Mouse (Mus musculus) heart, adult 2 months (tissue): ENCODE results near the gene Erg28. TPM values are rescaled to one million over a fixed set of nuclear protein-coding genes. Genes with fewer than 3 reads are reported as not detected.
A peak's percentile ranks its signal among the peaks of the same experiment; 100 is the strongest.

Experiments used
- DNase-seq, 2 experiments: peaks; one replicate each; pipeline ENCODE4 v3.0.0; 2021
- H3K27ac ChIP-seq: fragments of 200-600 bp; 2 replicates; pipeline ENCODE4 v1.8.1; 2022
- H3K27me3 ChIP-seq: fragments of 200-500 bp; 2 replicates; pipeline ENCODE4 v1.6.1; 2012; ENCODE audit warnings: mild to moderate bottlenecking, low read length, inconsistent platforms, mixed read lengths; ENCODE audit not compliant: control insufficient read depth, insufficient read depth
- H3K36me3 ChIP-seq: fragments of 200-500 bp; 2 replicates; pipeline ENCODE4 v1.6.1; 2012; ENCODE audit warnings: low read length, inconsistent platforms; ENCODE audit not compliant: control insufficient read depth, insufficient read depth
- H3K4me1 ChIP-seq: fragments of 200-500 bp; 2 replicates; pipeline ENCODE4 v1.6.1; 2011; ENCODE audit warnings: low read length; ENCODE audit not compliant: control insufficient read depth, insufficient read depth
- H3K4me3 ChIP-seq: fragments of 200-600 bp; 2 replicates; pipeline ENCODE4 v1.8.1; 2022
- H3K79me2 ChIP-seq: fragments of 200-500 bp; replicated peaks from 2 replicates; pipeline ENCODE4 v1.6.1; 2012; ENCODE audit warnings: mild to moderate bottlenecking, inconsistent platforms, low read length, moderate library complexity, mixed read lengths; ENCODE audit not compliant: control insufficient read depth, insufficient read depth
- H3K9ac ChIP-seq: fragments of 200-500 bp; 2 replicates; pipeline ENCODE4 v1.6.1; 2012; ENCODE audit warnings: low read depth, mild to moderate bottlenecking, control low read depth, inconsistent platforms, low read length, mixed read lengths
- CTCF ChIP-seq: fragments of 200-600 bp; IDR thresholded peaks from 2 replicates; pipeline ENCODE4 v1.8.1; 2022; ENCODE audit warnings: antibody characterized with exemption, mild to moderate bottlenecking, moderate library complexity
- EP300 ChIP-seq: fragments of 200-500 bp; IDR thresholded peaks from 2 replicates; pipeline ENCODE4 v1.6.1; 2011; ENCODE audit warnings: low read depth, low read length, control low read depth; ENCODE audit not compliant: insufficient read depth
- POLR2A ChIP-seq: fragments of 200-500 bp; IDR thresholded peaks from 2 replicates; pipeline ENCODE4 v1.6.1; 2011; ENCODE audit warnings: mild to moderate bottlenecking, low read depth, low read length, control low read depth; ENCODE audit not compliant: insufficient read depth
- WGBS: fragments of 180-500 bp; shearing (Covaris S2); methylation state at CpG from one replicate; pipeline ENCODE4 v1.1.7; 2018; 5-methylcytosine and 5-hydroxymethylcytosine counted together
- intact Hi-C: fragments of 180-260 bp; cut with DNase I; formaldehyde crosslinking; loops from one replicate; pipeline ENCODE4 v1.15.1; 2025
- long read RNA-seq: library from polyadenylated mRNA; stranded (forward); transcript quantifications from one replicate; pipeline ENCODE4 v2.0.0, GENCODE M21; 2021
- polyA plus RNA-seq: library from polyadenylated mRNA; depleted of rRNA; stranded (reverse); fragments of >200 nt; gene quantifications from 2 replicates; pipeline ENCODE4 v1.2.3, GENCODE M21; 2012; rRNA removed
- total RNA-seq, 2 experiments: library from RNA; stranded (reverse); gene quantifications; 2 replicates each; pipeline ENCODE4 v1.2.3; 2021

Erg28 gene
- total RNA-seq (1 to 10 TPM; 6.2 to 6.8 TPM), polyA plus RNA-seq (9.3 and 12.4 TPM in 2 replicates)
- long read RNA-seq, partial matches to known transcripts: 0 of 4 reads
- long read RNA-seq, other reads (novel, unspliced or antisense): 1 of 4 reads

DNA sequence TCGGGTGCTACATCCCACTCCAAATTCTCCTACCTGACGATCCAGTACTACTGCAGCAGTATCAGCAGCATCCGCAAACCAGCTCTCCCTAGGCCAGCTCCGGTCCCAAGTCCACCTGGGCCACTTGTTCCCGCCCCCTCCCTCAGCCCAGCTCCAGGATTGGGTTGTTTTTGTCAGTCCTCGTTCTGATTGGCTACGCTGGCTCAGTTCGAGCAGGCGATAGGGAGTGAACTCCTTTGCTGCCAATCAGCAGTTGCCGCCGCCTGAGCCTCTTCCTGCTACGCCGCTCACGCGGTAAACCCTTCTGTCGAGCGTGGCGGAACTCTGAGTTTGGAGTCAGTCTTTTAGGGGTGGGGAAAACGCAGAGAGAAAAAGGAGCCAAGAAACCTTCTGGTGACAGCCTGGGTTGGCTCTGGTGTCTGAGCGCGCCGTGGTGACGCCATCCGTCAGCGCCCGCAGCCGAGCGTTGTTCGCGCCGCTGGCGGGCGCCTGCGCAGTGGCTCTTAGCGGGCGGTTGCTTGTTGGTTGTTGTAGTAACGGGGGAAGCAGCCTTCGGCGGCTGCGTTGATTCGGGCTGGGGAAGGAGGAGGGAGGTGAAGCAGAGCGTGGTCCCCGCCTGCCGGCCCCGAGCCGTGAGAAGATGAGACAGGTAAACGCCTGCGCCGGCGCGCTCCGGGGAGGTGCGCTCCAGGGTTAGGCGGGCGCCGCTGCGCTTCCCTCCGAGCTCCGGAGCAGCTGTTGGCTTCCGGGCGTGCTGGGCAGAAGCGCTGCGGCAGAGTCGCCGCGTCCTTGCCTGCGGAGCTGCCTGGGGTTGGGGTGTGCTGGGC lies at the start of gene Erg28, which contains the start of gene Ttll5:
Gene Erg28, minus strand, starts transcription at position 113 of the 827 bp plus-strand sequence.
Gene Ttll5, plus strand, starts transcription at position 222 of the 827 bp plus-strand sequence.
- Histone ChIP-seq H3K4me3 (peak within 1 kb of the TSS; percentile 73), H3K27me3 (no peaks in the 10 kb centered on the region), H3K4me1 (no peaks in the 10 kb centered on the region), H3K9ac (peak within 1 kb of the TSS; percentile 80), H3K36me3 (no peaks in the 10 kb centered on the region), H3K79me2 (no peaks in the 10 kb centered on the region; the same call in 1 of the 2 replicates), H3K27ac (peak within 1 kb of the TSS; percentile 90)
- 0 out of 2 replicates have a peak, but pooled peaks have one; percentile 7 for TF ChIP-seq EP300
- TF ChIP-seq POLR2A: peak; percentile 78
- no peak for TF ChIP-seq CTCF
- WGBS: under 1% methylated on average over 67 of the region's 67 CpGs
- peak; percentile 96 to 97 for DNase-seq
- intact Hi-C loops: loop anchor here (10.0 kb wide), 1 partner anchor 480 kb away; no protein-coding TSS in a partner anchor

DNA sequence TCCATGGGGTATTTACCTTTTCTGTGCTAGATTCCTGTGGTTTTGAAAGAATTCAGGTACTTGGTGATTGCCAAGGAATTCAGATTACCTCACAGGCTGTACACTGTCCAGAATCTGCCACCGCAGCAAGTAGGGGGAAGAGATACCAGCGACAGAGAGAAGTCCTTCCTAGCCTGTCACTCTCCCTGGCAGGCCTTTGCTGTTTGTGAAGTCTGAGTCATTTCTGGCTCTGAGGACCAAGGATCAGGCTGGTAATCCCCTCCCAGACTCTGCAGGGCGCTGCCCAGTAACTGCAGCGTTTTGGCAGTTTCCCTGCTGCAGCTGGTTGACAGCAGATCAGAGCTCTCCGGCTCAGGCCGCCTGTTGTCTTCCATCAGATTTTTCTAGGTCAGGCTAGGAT lies 45.1 kb upstream of the Erg28 start:
- WGBS: 43% methylated on average over 6 of the region's 6 CpGs
- Histone ChIP-seq H3K4me3 (no peak overlapping the region), H3K4me1 (no peaks in the 10 kb centered on the region), H3K79me2 (no peaks in the 10 kb centered on the region), H3K9ac (no peak overlapping the region), H3K27me3 (no peaks in the 10 kb centered on the region), H3K27ac (peak overlapping the region; percentile 43; the same call in 1 of the 2 replicates), H3K36me3 (no peaks in the 10 kb centered on the region)
- intact Hi-C loops: no loop called here
- TF ChIP-seq CTCF: peak; percentile 9; the same call in 1 of the 2 replicates
- no peak for TF ChIP-seq POLR2A
- DNase-seq: peak; percentile 61 to 76

DNA sequence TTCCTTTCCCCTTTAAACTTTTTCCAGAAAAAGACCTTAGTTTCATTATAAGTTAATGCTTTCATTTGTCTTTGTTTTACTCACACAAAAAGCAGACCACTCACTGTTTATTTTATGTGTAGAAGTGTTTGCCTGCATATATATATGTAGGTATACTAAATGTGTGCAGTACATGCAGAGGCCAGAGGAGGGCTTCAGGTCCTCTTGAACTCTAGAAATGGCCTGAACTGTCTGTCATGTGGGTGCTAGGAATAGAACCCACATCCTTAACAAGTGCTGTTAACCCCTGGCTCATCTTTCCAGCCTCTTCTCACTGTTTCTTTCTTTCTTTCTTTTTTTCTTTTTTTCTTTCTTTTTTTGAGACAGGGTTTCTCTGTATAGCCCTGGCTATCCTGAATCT lies 42.8 kb upstream of the Erg28 start:
- TF ChIP-seq POLR2A: no peak
- TF ChIP-seq CTCF: peak; percentile 38; the same call in 1 of the 2 replicates
- Histone ChIP-seq H3K9ac (no peak overlapping the region), H3K4me3 (no peak overlapping the region), H3K4me1 (no peaks in the 10 kb centered on the region), H3K79me2 (no peaks in the 10 kb centered on the region), H3K27me3 (no peaks in the 10 kb centered on the region), H3K27ac (no peak overlapping the region), H3K36me3 (no peaks in the 10 kb centered on the region)
- intact Hi-C loops: loop anchor here (2.0 kb wide), 1 partner anchor 212 kb away; the partner anchor contains the start of gene Tgfb3
- DNase-seq: no peak

DNA sequence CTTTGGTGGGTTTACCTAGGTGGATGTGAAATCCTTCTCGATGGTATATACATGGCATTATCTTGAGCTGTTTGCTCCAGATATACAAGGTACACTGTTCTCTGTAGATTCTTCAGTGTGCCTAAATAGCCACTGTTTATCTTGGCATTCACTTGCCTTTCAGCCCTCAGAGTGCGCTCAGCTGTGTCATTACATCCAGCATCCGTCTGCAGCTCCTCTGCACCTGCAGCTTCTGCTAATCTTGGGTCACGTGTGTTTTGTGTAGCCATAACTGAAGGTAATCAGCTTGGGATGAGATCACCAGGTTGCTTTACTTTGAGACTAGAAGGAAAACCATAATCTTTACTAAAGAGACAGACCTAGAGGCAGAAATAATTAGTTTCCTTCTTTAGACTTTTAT lies 42.3 kb upstream of the Erg28 start:
- Histone ChIP-seq H3K27me3 (no peaks in the 10 kb centered on the region), H3K4me3 (no peak overlapping the region), H3K4me1 (no peaks in the 10 kb centered on the region), H3K27ac (no peak overlapping the region), H3K9ac (no peak overlapping the region), H3K79me2 (no peaks in the 10 kb centered on the region), H3K36me3 (no peaks in the 10 kb centered on the region)
- WGBS: 77% methylated on average over 4 of the region's 4 CpGs
- intact Hi-C loops: loop anchor here (2.0 kb wide), 1 partner anchor 212 kb away; the partner anchor contains the start of gene Tgfb3
- TF ChIP-seq POLR2A (no peak), EP300 (no peak), CTCF (no peak)
- DNase-seq: no peak

DNA sequence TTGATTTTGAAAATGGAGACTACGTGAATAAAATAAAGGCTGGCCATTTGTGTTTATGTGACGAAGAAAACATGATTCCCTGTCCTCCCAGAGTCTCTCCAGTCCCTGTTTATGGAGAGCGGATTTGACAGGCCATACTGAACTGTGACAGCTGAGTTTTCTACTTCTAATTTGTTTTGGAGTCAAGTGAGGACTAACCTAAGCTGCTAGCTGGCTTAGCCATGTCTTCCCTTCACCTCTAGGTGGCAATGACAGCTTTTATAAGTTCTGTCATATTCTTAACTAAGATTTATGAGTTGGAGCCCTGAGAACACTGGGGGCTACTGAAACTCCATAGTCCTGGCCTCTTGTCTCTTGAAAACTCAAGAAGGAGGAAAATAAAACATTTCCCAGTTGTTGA lies 41.2 kb upstream of the Erg28 start:
- no peak for DNase-seq
- 83% methylated on average over 3 of the region's 3 CpGs for WGBS
- Histone ChIP-seq H3K4me3 (no peak overlapping the region), H3K4me1 (no peaks in the 10 kb centered on the region), H3K36me3 (no peaks in the 10 kb centered on the region), H3K9ac (no peak overlapping the region), H3K27me3 (no peaks in the 10 kb centered on the region), H3K79me2 (no peaks in the 10 kb centered on the region), H3K27ac (no peak overlapping the region)
- intact Hi-C loops: no loop called here
- TF ChIP-seq CTCF (peak; percentile 78), POLR2A (no peak), EP300 (no peak)

DNA sequence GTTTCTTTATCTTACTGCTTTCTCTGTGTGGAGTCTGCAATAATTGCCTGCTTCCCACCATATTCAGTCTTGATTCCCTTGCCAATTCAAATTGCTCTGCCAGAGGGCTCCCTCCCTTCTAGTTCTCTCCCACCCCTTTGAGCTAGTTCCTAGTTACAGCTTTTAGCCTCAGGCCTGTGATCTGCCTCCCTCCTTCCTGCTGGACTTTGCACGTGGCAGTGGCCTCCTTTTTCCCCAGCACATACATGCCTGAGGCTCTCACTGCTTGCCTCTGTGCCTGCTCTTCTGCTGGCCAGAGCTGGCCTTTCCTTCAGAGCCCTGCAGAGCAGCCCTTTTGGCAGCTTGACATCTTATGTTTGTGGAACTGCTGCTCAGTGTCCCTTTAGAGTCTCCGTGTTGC lies 38.2 kb upstream of the Erg28 start:
- peaks cover 5% of the 10 kb centered on the region for H3K4me1 ChIP-seq
- TF ChIP-seq POLR2A (no peak), CTCF (no peak), EP300 (no peak)
- WGBS: 31% methylated on average over 2 of the region's 2 CpGs
- H3K27ac ChIP-seq: no peak overlapping the region
- H3K79me2 ChIP-seq: no peaks in the 10 kb centered on the region
- DNase-seq: no peak
- no peaks in the 10 kb centered on the region for H3K27me3 ChIP-seq
- intact Hi-C loops: no loop called here
- no peaks in the 10 kb centered on the region for H3K36me3 ChIP-seq
- H3K4me3 ChIP-seq: no peak overlapping the region
- no peak overlapping the region for H3K9ac ChIP-seq
